Mouse (Mus musculus) forebrain, embryonic 10.5 days (tissue): ENCODE results near the gene Cd34. TPM values are rescaled to one million over a fixed set of nuclear protein-coding genes. Genes with fewer than 3 reads are reported as not detected.

Source experiments
- DNase-seq: peaks from one replicate; pipeline ENCODE4 v3.0.0-alpha.2; 2017; ENCODE audit warnings: low spot score; ENCODE audit errors: extremely low spot score
- H3K27ac ChIP-seq: fragments of 300-500 bp; sonication (generic); 2 replicates; pipeline ENCODE4 v1.5.1; 2016; ENCODE audit warnings: mild to moderate bottlenecking
- H3K27me3 ChIP-seq: fragments of 300-500 bp; sonication (generic); 2 replicates; pipeline ENCODE4 v1.6.1; 2016; ENCODE audit warnings: mild to moderate bottlenecking; ENCODE audit not compliant: poor library complexity, severe bottlenecking
- H3K36me3 ChIP-seq: fragments of 300-500 bp; sonication (generic); replicated peaks from 2 replicates; pipeline ENCODE4 v1.6.1; 2016; ENCODE audit warnings: mild to moderate bottlenecking, moderate library complexity
- H3K4me1 ChIP-seq: fragments of 300-500 bp; sonication (generic); 2 replicates; pipeline ENCODE4 v1.6.1; 2016
- H3K4me3 ChIP-seq: fragments of 300-500 bp; sonication (generic); 2 replicates; pipeline ENCODE4 v1.5.1; 2016; ENCODE audit warnings: mild to moderate bottlenecking, moderate library complexity
- H3K9me3 ChIP-seq: fragments of 300-500 bp; sonication (generic); 2 replicates; pipeline ENCODE4 v1.6.1; 2016; ENCODE audit warnings: mild to moderate bottlenecking, moderate library complexity
- WGBS: fragments of 180-500 bp; shearing (Covaris S2); methylation state at CpG from one replicate; pipeline ENCODE4 v1.1.7; 2016; 5-methylcytosine and 5-hydroxymethylcytosine counted together
- polyA plus RNA-seq: library from polyadenylated mRNA; unstranded; fragments of >200 nt; fragmentation: Nextera tagmentation; extraction: Ambion mirVana; gene quantifications from 2 replicates; pipeline ENCODE4 v1.2.1, GENCODE M21; 2016

Gene Cd34
- polyA plus RNA-seq, 1 experiment from 2014 or later: 57.8 TPM

GRCm38 (mm10) chr1:194977371-194977761, 38.7 kb downstream of the Cd34 start:
- WGBS: 22% methylated on average over 1 of the region's 1 CpGs
- Histone ChIP-seq H3K36me3 (no peaks in the 10 kb centered on the region), H3K27ac (no peak overlapping the region), H3K27me3 (peaks cover 25% of the 10 kb centered on the region), H3K9me3 (no peaks in the 10 kb centered on the region), H3K4me3 (peak overlapping the region; percentile 80), H3K4me1 (peaks cover 29% of the 10 kb centered on the region)
- no peak for DNase-seq

- H3K36me3 ChIP-seq: no peaks in the 10 kb centered on the region
- no peak overlapping the region for H3K27ac ChIP-seq
- H3K4me3 ChIP-seq: peak overlapping the region; percentile 80; the same call in 1 of the 2 replicates
- WGBS: 68% methylated on average over 5 of the region's 5 CpGs
- DNase-seq: no peak
- no peaks in the 10 kb centered on the region for H3K9me3 ChIP-seq
- peaks cover 25% of the 10 kb centered on the region for H3K27me3 ChIP-seq
- peaks cover 29% of the 10 kb centered on the region for H3K4me1 ChIP-seq
Observed at GRCm38 (mm10) chr1:194977946-194978720, 39.5 kb downstream of the Cd34 start.

- WGBS: 75% methylated on average over 1 of the region's 1 CpGs
- peaks cover 26% of the 10 kb centered on the region for H3K4me1 ChIP-seq
- H3K4me3 ChIP-seq: no peak overlapping the region
- H3K27me3 ChIP-seq: peaks cover 9% of the 10 kb centered on the region
- H3K27ac ChIP-seq: no peak overlapping the region
- H3K9me3 ChIP-seq: no peaks in the 10 kb centered on the region
- H3K36me3 ChIP-seq: no peaks in the 10 kb centered on the region
- no peak for DNase-seq
Observed at GRCm38 (mm10) chr1:194980826-194981435, 42.3 kb downstream of the Cd34 start.

GRCm38 (mm10) chr1:194982931-194983690, 44.5 kb downstream of the Cd34 start:
- Histone ChIP-seq H3K27ac (no peak overlapping the region), H3K4me3 (no peak overlapping the region), H3K9me3 (no peaks in the 10 kb centered on the region), H3K4me1 (peaks cover 7% of the 10 kb centered on the region), H3K36me3 (no peaks in the 10 kb centered on the region), H3K27me3 (no peaks in the 10 kb centered on the region)
- WGBS: 93% methylated on average over 5 of the region's 5 CpGs
- DNase-seq: no peak

GRCm38 (mm10) chr1:194984914-194985313, 46.3 kb downstream of the Cd34 start:
- Histone ChIP-seq H3K9me3 (no peaks in the 10 kb centered on the region), H3K4me3 (no peak overlapping the region), H3K36me3 (no peaks in the 10 kb centered on the region), H3K27ac (no peak overlapping the region), H3K4me1 (no peaks in the 10 kb centered on the region), H3K27me3 (no peaks in the 10 kb centered on the region)
- WGBS: 88% methylated on average over 3 of the region's 3 CpGs
- no peak for DNase-seq

- 88% methylated on average over 4 of the region's 4 CpGs for WGBS
Observed at GRCm38 (mm10) chr1:194985442-194986210, 47.0 kb downstream of the Cd34 start.

GRCm38 (mm10) chr1:194989024-194989423, 50.4 kb downstream of the Cd34 start:
- Histone ChIP-seq H3K27ac (no peak overlapping the region), H3K4me1 (no peaks in the 10 kb centered on the region), H3K9me3 (no peaks in the 10 kb centered on the region), H3K36me3 (no peaks in the 10 kb centered on the region), H3K27me3 (no peaks in the 10 kb centered on the region), H3K4me3 (no peak overlapping the region)
- no peak for DNase-seq
- 92% methylated on average over 1 of the region's 1 CpGs for WGBS

More at GRCm38 (mm10) chr1:194985442-194986210, 47.0 kb downstream of the Cd34 start:
- Histone ChIP-seq H3K27ac (no peak overlapping the region), H3K9me3 (no peaks in the 10 kb centered on the region), H3K4me3 (no peak overlapping the region), H3K36me3 (no peaks in the 10 kb centered on the region), H3K4me1 (no peaks in the 10 kb centered on the region), H3K27me3 (no peaks in the 10 kb centered on the region)
- DNase-seq: no peak

- H3K36me3 ChIP-seq: no peaks in the 10 kb centered on the region
- no peaks in the 10 kb centered on the region for H3K4me1 ChIP-seq
- 89% methylated on average over 2 of the region's 2 CpGs for WGBS
- no peak overlapping the region for H3K27ac ChIP-seq
- H3K9me3 ChIP-seq: no peaks in the 10 kb centered on the region
- no peaks in the 10 kb centered on the region for H3K27me3 ChIP-seq
- no peak for DNase-seq
- H3K4me3 ChIP-seq: no peak overlapping the region
Observed at GRCm38 (mm10) chr1:194990976-194991375, 52.4 kb downstream of the Cd34 start.

- H3K4me3 ChIP-seq: no peak overlapping the region
- H3K27me3 ChIP-seq: no peaks in the 10 kb centered on the region
- 90% methylated on average over 2 of the region's 2 CpGs for WGBS
- no peaks in the 10 kb centered on the region for H3K4me1 ChIP-seq
- H3K36me3 ChIP-seq: no peaks in the 10 kb centered on the region
- DNase-seq: no peak
- no peak overlapping the region for H3K27ac ChIP-seq
- H3K9me3 ChIP-seq: no peaks in the 10 kb centered on the region
Observed at GRCm38 (mm10) chr1:194991654-194992053, 53.0 kb downstream of the Cd34 start.

- H3K27me3 ChIP-seq: no peaks in the 10 kb centered on the region
- no peak for DNase-seq
- H3K36me3 ChIP-seq: no peaks in the 10 kb centered on the region
- 81% methylated on average over 5 of the region's 5 CpGs for WGBS
- H3K9me3 ChIP-seq: no peaks in the 10 kb centered on the region
- H3K4me3 ChIP-seq: no peak overlapping the region
- no peaks in the 10 kb centered on the region for H3K4me1 ChIP-seq
- H3K27ac ChIP-seq: no peak overlapping the region
Observed at GRCm38 (mm10) chr1:194992589-194993317, 54.1 kb downstream of the Cd34 start.

GRCm38 (mm10) chr1:194993409-194993988, 54.9 kb downstream of the Cd34 start:
- WGBS: 84% methylated on average over 1 of the region's 1 CpGs

More at GRCm38 (mm10) chr1:194993409-194993988, 54.9 kb downstream of the Cd34 start:
- no peaks in the 10 kb centered on the region for H3K36me3 ChIP-seq
- no peak overlapping the region for H3K27ac ChIP-seq
- no peaks in the 10 kb centered on the region for H3K4me1 ChIP-seq
- no peaks in the 10 kb centered on the region for H3K9me3 ChIP-seq
- no peaks in the 10 kb centered on the region for H3K27me3 ChIP-seq
- DNase-seq: no peak
- H3K4me3 ChIP-seq: no peak overlapping the region
